Comparison of ENCODE assay signal across 17 mouse cellular contexts in the genomic region with DNA sequence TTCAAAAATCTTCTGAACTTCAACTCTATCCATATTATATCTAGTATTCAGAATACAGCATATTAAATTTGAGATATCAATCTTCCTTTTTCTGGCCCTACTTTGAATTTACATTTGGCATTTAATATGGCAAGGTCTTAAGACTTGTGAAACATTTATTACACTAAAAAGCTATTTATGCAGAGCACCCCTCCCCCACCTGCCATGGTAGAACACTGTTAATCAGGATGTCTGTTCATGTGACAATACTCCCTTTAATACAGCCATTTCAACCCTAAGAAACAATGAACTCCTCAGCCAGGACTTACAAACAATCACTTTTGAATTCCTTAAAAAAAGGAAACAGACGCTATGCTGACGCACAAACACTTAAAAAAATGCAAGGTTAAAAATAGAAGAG. TPM values are rescaled to one million over a fixed set of nuclear protein-coding genes. Genes with fewer than 3 reads are reported as not detected.
A peak's percentile ranks its signal among the peaks of the same experiment; 100 is the strongest.
DNase-seq lines count a peak whose midpoint lies in the region; TF ChIP-seq lines count a peak whose summit lies in the region.
"Had no signal": no experiment of that assay in that cellular context is flagged by ENCODE, and none has a peak within 500 bp of the region (broad histone marks: within the 10 kb centered on the region; RNA-seq: fewer than 3 reads in every experiment).

No protein-coding gene starts in this region.

- DNase-seq in adrenal gland, postnatal 14 days: peak; percentile 43
- DNase-seq in adrenal gland, postnatal 4 days (ENCODE audit: low spot score in 2 of 2): no peak
- peak; percentile 21 for DNase-seq in heart, postnatal 4 days
- DNase-seq in heart, adult 11 months: no peak
- DNase-seq in left cerebral cortex, adult 2 months (ENCODE audit: extremely low spot score in 1 of 2, low spot score in 2 of 2): no peak
- no peak for DNase-seq in left cerebral cortex, adult 11 months (ENCODE audit: low spot score)
- peak; percentile 7 for DNase-seq in skeletal muscle tissue, adult 2 months (ENCODE audit: low read depth, low spot score)
- no peak for DNase-seq in hindbrain, embryonic 10.5 days (ENCODE audit: low spot score)
- DNase-seq: adrenal gland, adult 2 months; cerebellum, adult 9-11 months; forebrain, postnatal 0 days; lung, adult 18-20 months; right cerebral cortex, adult 18-20 months had no signal

- 78% methylated on average over 2 of the region's 2 CpGs for WGBS in hindbrain, embryonic 10.5 days

- H3K27me3 ChIP-seq in hindbrain, embryonic 10.5 days (ENCODE audit: insufficient read depth, poor library complexity, severe bottlenecking): no peaks in the 10 kb centered on the region
- H3K27me3 ChIP-seq: midbrain, embryonic 12.5 days; neural tube, embryonic 12.5 days had no signal

- peaks cover 32% of the 10 kb centered on the region for H3K36me3 ChIP-seq in hindbrain, embryonic 10.5 days

- no peaks in the 10 kb centered on the region for H3K9me3 ChIP-seq in hindbrain, embryonic 10.5 days
- H3K9me3 ChIP-seq: midbrain, embryonic 12.5 days; neural tube, embryonic 12.5 days had no signal

- no peak for TF ChIP-seq CTCF in left cerebral cortex, adult 2 months (IDR thresholded peaks at IDR 0.05)

- intact Hi-C loops in left cerebral cortex, adult 2 months (cut with DNase I): no loop called here

- H3K27ac ChIP-seq in left cerebral cortex, adult 2 months: peak overlapping the region; percentile 80
- no peak overlapping the region for H3K27ac ChIP-seq in hindbrain, embryonic 10.5 days
- H3K27ac ChIP-seq: macrophage; midbrain, embryonic 12.5 days; neural tube, embryonic 12.5 days had no signal

- no peaks in the 10 kb centered on the region; the same call in 1 of the 2 replicates for H3K4me1 ChIP-seq in hindbrain, embryonic 10.5 days (replicated peaks)
- H3K4me1 ChIP-seq: midbrain, embryonic 12.5 days; neural tube, embryonic 12.5 days had no signal

- no peak overlapping the region for H3K4me3 ChIP-seq in left cerebral cortex, adult 2 months
- H3K4me3 ChIP-seq in hindbrain, embryonic 10.5 days: no peak overlapping the region
- H3K4me3 ChIP-seq: midbrain, embryonic 12.5 days; neural tube, embryonic 12.5 days had no signal

RNA-seq across cellular contexts. Expression of a gene that starts 52.3 kb away (rescaled TPM):
- 24.3 and 24.5 TPM in 2 replicates for total RNA-seq in adrenal gland, postnatal 14 days (2021)
- 10 to 100 TPM; 25.6 to 27.1 TPM for total RNA-seq in adrenal gland, postnatal 4 days (2021)
- 10 to 100 TPM; 17.7 to 18.0 TPM for total RNA-seq in heart, postnatal 4 days (2021)
- 10 to 100 TPM; 33.0 to 36.6 TPM for total RNA-seq in left cerebral cortex, adult 2 months (2021)
- polyA plus RNA-seq in hindbrain, embryonic 10.5 days (2016; fragmentation: Nextera tagmentation; extraction: Ambion mirVana): 3.3 and 4.3 TPM in 2 replicates

RNA-seq across cellular contexts. Expression of a gene that starts 54.6 kb away (rescaled TPM):
- 1.4 TPM in 1 of 2 replicates, not detected in the other for total RNA-seq in adrenal gland, postnatal 14 days (2021)
- total RNA-seq in adrenal gland, postnatal 4 days (2021): 1 to 10 TPM; 1.3 to 4.0 TPM
- total RNA-seq in heart, postnatal 4 days (2021): 1 to 10 TPM; 1.4 to 1.8 TPM
- 1 to 10 TPM; 1.4 to 2.4 TPM for total RNA-seq in left cerebral cortex, adult 2 months (2021)
- polyA plus RNA-seq in hindbrain, embryonic 10.5 days (2016; fragmentation: Nextera tagmentation; extraction: Ambion mirVana): 0.68 TPM in 1 of 2 replicates, not detected in the other
- total RNA-seq: adrenal gland, adult 2 months; forebrain, postnatal 0 days had no signal
- polyA plus RNA-seq: adrenal gland, adult 2 months; liver, embryonic 11.5 days; macrophage had no signal

Comparison
In these comparisons a context has a peak if more than half of its experiments do, and no peak if none do; other contexts are left out.
1. DNase-seq: peak in adrenal gland, postnatal 14 days (single experiment), heart, postnatal 4 days (single experiment) and skeletal muscle tissue, adult 2 months (single experiment); none in adrenal gland, postnatal 4 days (0 of 2), heart, adult 11 months (single experiment), left cerebral cortex, adult 2 months (0 of 2), left cerebral cortex, adult 11 months (single experiment) and hindbrain, embryonic 10.5 days (single experiment).